Mouse (Mus musculus) bone marrow, adult 2 months (tissue): ENCODE measurements around the gene Zmym1.

Source experiments
- CTCF ChIP-seq: fragments of 200-500 bp; IDR thresholded peaks from 2 replicates; pipeline ENCODE4 v1.5.1; 2011; ENCODE audit warnings: low read length, control low read depth; ENCODE audit not compliant: control insufficient read depth, insufficient read depth
- POLR2A ChIP-seq: fragments of 200-500 bp; IDR thresholded peaks from 2 replicates; pipeline ENCODE4 v1.6.1; 2011; ENCODE audit warnings: low read depth, mild to moderate bottlenecking, control low read depth, low read length, borderline replicate concordance; ENCODE audit not compliant: control insufficient read depth

- TF ChIP-seq CTCF, result no peak
- no peak for TF ChIP-seq POLR2A
Measured at GRCm38 (mm10) chr4:127110570-127110969, 49.6 kb upstream of the Zmym1 start.
